Mouse (Mus musculus): Measurements from ENCODE around the gene Casz1. TPM values are rescaled to one million over a fixed set of nuclear protein-coding genes. Genes with fewer than 3 reads are reported as not detected.

Gene Casz1
- total RNA-seq, 2 experiments from 2014 or later, result 7.4 to 10.9 TPM

- no peak for DNase-seq
Measured at GRCm38 (mm10) chr4:148878984-148879610, 74.9 kb downstream of the Casz1 start.

GRCm38 (mm10) chr4:148879631-148880030, 75.4 kb downstream of the Casz1 start:
- no peak for DNase-seq

GRCm38 (mm10) chr4:148881001-148881669, 76.9 kb downstream of the Casz1 start:
- no peak for DNase-seq

GRCm38 (mm10) chr4:148881838-148882237, 77.6 kb downstream of the Casz1 start:
- no peak for DNase-seq

- DNase-seq, result no peak
Measured at GRCm38 (mm10) chr4:148882360-148882929, 78.2 kb downstream of the Casz1 start.

- no peak for DNase-seq
Measured at GRCm38 (mm10) chr4:148884596-148884995, 80.4 kb downstream of the Casz1 start.

- no peak for DNase-seq
Measured at GRCm38 (mm10) chr4:148885401-148885800, 81.2 kb downstream of the Casz1 start.

GRCm38 (mm10) chr4:148885921-148886540, 81.8 kb downstream of the Casz1 start:
- no peak for DNase-seq

GRCm38 (mm10) chr4:148888229-148888628, 84.0 kb downstream of the Casz1 start:
- DNase-seq, result no peak

GRCm38 (mm10) chr4:148889011-148889410, 84.8 kb downstream of the Casz1 start:
- no peak for DNase-seq

- DNase-seq, result no peak
Measured at GRCm38 (mm10) chr4:148890442-148890841, 86.2 kb downstream of the Casz1 start.

GRCm38 (mm10) chr4:148890892-148891838, 86.9 kb downstream of the Casz1 start:
- peak; percentile 62 for DNase-seq

- DNase-seq, result no peak
Measured at GRCm38 (mm10) chr4:148896125-148896524, 91.9 kb downstream of the Casz1 start.

- no peak for DNase-seq
Measured at GRCm38 (mm10) chr4:148899927-148900294, 95.7 kb downstream of the Casz1 start.

GRCm38 (mm10) chr4:148900295-148901211, 96.3 kb downstream of the Casz1 start:
- peak; percentile 90 for DNase-seq

- DNase-seq, result no peak
Measured at GRCm38 (mm10) chr4:148901275-148902052, 97.2 kb downstream of the Casz1 start.

GRCm38 (mm10) chr4:148902919-148903727, 98.9 kb downstream of the Casz1 start:
- DNase-seq, result peak; percentile 81

- no peak for DNase-seq
Measured at GRCm38 (mm10) chr4:148905295-148905694, 101.1 kb downstream of the Casz1 start.

GRCm38 (mm10) chr4:148906806-148907205, 102.6 kb downstream of the Casz1 start:
- DNase-seq, result no peak

Measured in adrenal gland, postnatal 10 days (tissue).